Mouse (Mus musculus) forebrain, embryonic 16.5 days (tissue): Measurements from ENCODE around the gene Naa15. TPM values are rescaled to one million over a fixed set of nuclear protein-coding genes. Genes with fewer than 3 reads are reported as not detected.

Experiments used
- ATAC-seq: fragments of 200-750 bp; cut with Nextera tagmentation; 2 replicates; pipeline ENCODE4 v1.8.0; 2017; ENCODE audit warnings: mild to moderate bottlenecking, moderate library complexity
- H3K27ac ChIP-seq: fragments of 300-500 bp; sonication (generic); 2 replicates; pipeline ENCODE4 v1.5.1; 2014; ENCODE audit warnings: low read length, control low read depth
- H3K27me3 ChIP-seq: fragments of 300-500 bp; sonication (generic); replicated peaks from 2 replicates; pipeline ENCODE4 v1.6.1; 2014; ENCODE audit warnings: low read length; ENCODE audit not compliant: control insufficient read depth, insufficient read depth
- H3K36me3 ChIP-seq: fragments of 300-500 bp; sonication (generic); 2 replicates; pipeline ENCODE4 v1.6.1; 2014; ENCODE audit not compliant: control insufficient read depth, insufficient read depth
- H3K4me1 ChIP-seq: fragments of 300-500 bp; sonication (generic); replicated peaks from 2 replicates; pipeline ENCODE4 v1.6.1; 2014; ENCODE audit warnings: low read length; ENCODE audit not compliant: control insufficient read depth, insufficient read depth
- H3K4me2 ChIP-seq: fragments of 300-500 bp; sonication (generic); 2 replicates; pipeline ENCODE4 v1.6.1; 2014; ENCODE audit warnings: mild to moderate bottlenecking, low read length, control low read depth
- H3K4me3 ChIP-seq: fragments of 300-500 bp; sonication (generic); replicated peaks from 2 replicates; pipeline ENCODE4 v1.5.1; 2014; ENCODE audit warnings: mild to moderate bottlenecking, low read length, control low read depth
- H3K9ac ChIP-seq: fragments of 300-500 bp; sonication (generic); replicated peaks from 2 replicates; pipeline ENCODE4 v1.6.1; 2014; ENCODE audit warnings: low read depth, low read length, control low read depth
- H3K9me3 ChIP-seq: fragments of 300-500 bp; sonication (generic); 2 replicates; pipeline ENCODE4 v1.6.1; 2016; ENCODE audit warnings: low read length; ENCODE audit not compliant: control insufficient read depth
- WGBS: fragments of 180-500 bp; shearing (Covaris S2); extraction: QIAGEN DNeasy Blood & Tissue Kit; methylation state at CpG from one replicate; pipeline ENCODE4 v1.1.7; 2014; 5-methylcytosine and 5-hydroxymethylcytosine counted together
- polyA plus RNA-seq: library from polyadenylated mRNA; unstranded; fragments of >200 nt; fragmentation: Nextera tagmentation; extraction: Ambion mirVana; gene quantifications from 2 replicates; pipeline ENCODE4 v1.2.1, GENCODE M21; 2015

Gene Naa15
- polyA plus RNA-seq, 1 experiment from 2014 or later, result 56.5 TPM

DNA sequence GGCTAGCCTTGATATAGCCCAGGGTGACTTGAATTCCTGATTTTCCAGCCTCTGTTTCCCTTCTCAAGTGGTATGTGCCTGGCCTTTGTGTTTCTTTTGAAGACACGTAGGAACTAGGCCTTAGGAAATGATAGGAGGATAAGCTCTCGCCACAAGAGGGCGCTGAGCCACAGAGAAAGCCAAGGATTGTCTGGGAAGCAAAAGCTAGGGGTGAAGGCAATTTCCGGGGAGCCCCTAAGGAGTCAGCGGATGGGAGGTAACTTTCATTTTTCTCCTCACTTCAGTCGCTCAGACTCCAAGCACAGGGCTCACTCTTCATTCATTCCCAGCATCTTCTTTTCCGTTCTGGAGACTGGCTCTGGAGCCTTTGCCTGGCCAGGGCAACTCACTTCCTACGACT is 96.0 kb downstream of the Naa15 start:
- ATAC-seq, result peak; percentile 50; the same call in 1 of the 2 replicates
- Histone ChIP-seq H3K4me3 (no peak overlapping the region), H3K9me3 (no peaks in the 10 kb centered on the region), H3K4me2 (no peak overlapping the region), H3K9ac (no peak overlapping the region), H3K36me3 (no peaks in the 10 kb centered on the region), H3K27ac (no peak overlapping the region), H3K27me3 (no peaks in the 10 kb centered on the region), H3K4me1 (no peaks in the 10 kb centered on the region)
- 28% methylated on average over 8 of the region's 8 CpGs for WGBS

DNA sequence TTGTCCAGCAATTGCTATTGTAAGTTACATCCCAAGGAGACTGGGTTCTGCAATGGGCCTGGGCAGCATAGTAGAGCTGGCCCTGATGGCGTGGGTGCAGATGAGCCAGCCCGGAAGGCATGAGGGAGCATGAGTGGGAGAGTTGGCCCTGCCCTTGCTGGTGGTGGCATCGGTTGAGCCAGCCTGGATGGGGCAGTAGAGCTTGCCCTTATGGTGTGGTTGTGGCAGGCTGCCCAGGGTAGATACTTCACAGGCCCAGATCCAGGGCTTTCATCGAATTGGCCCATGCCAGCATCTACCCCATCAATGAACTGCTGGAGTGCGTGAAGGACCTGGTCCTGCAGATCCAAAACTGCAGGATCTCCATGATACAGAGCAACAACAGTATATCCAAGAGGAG is 97.0 kb downstream of the Naa15 start:
- no peaks in the 10 kb centered on the region for H3K27me3 ChIP-seq
- peaks cover 2% of the 10 kb centered on the region; the same call in 1 of the 2 replicates for H3K36me3 ChIP-seq
- H3K4me2 ChIP-seq, result no peak overlapping the region
- H3K9me3 ChIP-seq, result no peaks in the 10 kb centered on the region
- H3K9ac ChIP-seq, result no peak overlapping the region
- 96% methylated on average over 5 of the region's 5 CpGs for WGBS
- no peak overlapping the region for H3K27ac ChIP-seq
- H3K4me1 ChIP-seq, result no peaks in the 10 kb centered on the region
- no peak for ATAC-seq
- H3K4me3 ChIP-seq, result no peak overlapping the region

DNA sequence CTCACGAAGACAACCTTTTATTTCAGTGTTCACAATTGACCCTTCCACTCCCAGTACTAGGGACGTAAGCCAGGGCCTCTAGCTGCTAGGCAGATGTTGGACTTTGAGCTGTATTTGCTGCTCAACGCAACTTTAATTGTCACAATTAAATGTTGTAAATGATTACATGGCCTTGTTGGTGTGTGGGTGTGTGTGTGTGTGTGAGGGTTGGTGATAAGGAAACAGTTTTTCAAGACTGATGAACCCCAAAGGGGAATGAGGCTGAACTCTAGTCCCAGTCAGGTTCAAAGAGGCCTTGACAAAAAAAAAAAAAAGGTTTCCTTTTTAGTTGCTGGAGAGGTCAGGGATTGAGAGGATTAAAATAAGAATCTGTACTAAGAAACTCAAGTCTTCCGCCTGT is 102.5 kb downstream of the Naa15 start:
- H3K27ac ChIP-seq, result no peak overlapping the region

DNA sequence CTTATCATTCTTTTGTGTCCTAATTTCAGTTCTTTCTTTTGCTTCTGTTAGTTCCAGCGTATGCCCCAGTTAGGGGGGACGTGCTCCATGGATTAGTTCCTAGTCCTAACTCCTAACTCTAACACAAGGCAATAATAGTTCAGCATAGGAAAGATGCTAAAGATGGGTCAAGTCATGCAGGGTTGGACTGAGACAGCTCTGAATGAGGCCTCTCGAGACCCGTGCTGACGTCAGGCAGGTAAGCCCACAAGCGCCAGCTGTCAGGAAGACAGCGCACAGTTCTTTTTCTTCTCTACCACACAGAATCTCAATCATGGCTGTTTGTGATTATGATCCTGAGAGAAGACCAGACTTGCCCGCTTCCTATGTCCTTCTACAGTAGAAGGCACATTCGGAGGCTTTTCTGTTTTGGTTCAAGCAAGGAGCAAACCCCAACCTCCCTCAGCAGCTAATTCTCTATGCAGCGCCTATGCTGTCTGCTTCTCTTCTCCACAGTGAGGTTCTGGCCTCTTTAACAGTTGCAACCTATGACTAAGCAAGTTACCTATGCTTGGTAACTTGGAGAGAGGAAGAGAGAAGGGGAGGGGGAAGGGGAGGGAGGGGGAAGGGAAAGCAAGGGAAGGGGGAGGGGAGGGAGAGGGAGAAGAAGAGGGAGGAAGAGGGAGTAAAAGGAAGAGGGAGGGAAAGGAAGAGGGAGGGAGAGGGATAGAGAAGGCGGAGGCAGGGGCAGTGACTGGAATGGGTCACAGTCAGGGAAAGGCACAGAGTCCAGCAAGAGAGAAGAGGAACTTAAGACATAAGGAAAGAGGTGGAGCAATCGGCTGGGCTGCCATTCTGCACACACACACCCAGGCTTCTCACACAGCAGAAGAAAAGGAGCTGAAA is 103.2 kb downstream of the Naa15 start:
- peaks cover 20% of the 10 kb centered on the region for H3K36me3 ChIP-seq
- H3K9ac ChIP-seq, result no peak overlapping the region
- H3K9me3 ChIP-seq, result no peaks in the 10 kb centered on the region
- H3K27me3 ChIP-seq, result no peaks in the 10 kb centered on the region
- no peaks in the 10 kb centered on the region for H3K4me1 ChIP-seq
- WGBS, result 78% methylated on average over 12 of the region's 12 CpGs
- H3K4me3 ChIP-seq, result no peak overlapping the region
- no peak overlapping the region for H3K4me2 ChIP-seq
- no peak for ATAC-seq
- no peak overlapping the region for H3K27ac ChIP-seq

More for the DNA sequence above, 102.5 kb downstream of the Naa15 start:
- Histone ChIP-seq H3K36me3 (peaks cover 20% of the 10 kb centered on the region), H3K9ac (no peak overlapping the region), H3K27me3 (no peaks in the 10 kb centered on the region), H3K9me3 (no peaks in the 10 kb centered on the region), H3K4me1 (no peaks in the 10 kb centered on the region), H3K4me2 (no peak overlapping the region), H3K4me3 (no peak overlapping the region)
- ATAC-seq, result no peak
- 73% methylated on average over 4 of the region's 4 CpGs for WGBS

DNA sequence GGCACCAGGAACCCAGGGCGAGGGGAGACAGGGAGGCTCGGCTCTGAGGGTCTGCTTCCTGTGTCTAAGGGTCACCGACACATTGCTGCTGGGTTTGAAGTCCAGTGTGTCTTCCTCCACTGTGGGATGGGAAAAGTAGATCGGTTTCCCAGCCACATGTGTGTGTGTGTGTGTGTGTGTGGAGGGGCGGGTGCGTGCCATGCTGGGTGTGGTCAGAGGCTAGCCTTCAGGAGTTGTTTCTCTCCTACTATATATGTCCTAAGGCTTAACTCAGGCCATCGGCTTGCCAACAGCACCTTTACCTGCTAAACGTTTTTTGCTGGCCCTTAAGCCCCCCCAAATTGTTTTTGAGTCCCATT is 103.8 kb downstream of the Naa15 start:
- H3K9ac ChIP-seq, result no peak overlapping the region
- no peak overlapping the region for H3K4me3 ChIP-seq
- no peak for ATAC-seq
- peaks cover 25% of the 10 kb centered on the region for H3K36me3 ChIP-seq
- H3K4me2 ChIP-seq, result no peak overlapping the region
- no peaks in the 10 kb centered on the region for H3K4me1 ChIP-seq
- WGBS, result 56% methylated on average over 6 of the region's 8 CpGs
- H3K27me3 ChIP-seq, result no peaks in the 10 kb centered on the region
- H3K27ac ChIP-seq, result no peak overlapping the region
- H3K9me3 ChIP-seq, result no peaks in the 10 kb centered on the region

DNA sequence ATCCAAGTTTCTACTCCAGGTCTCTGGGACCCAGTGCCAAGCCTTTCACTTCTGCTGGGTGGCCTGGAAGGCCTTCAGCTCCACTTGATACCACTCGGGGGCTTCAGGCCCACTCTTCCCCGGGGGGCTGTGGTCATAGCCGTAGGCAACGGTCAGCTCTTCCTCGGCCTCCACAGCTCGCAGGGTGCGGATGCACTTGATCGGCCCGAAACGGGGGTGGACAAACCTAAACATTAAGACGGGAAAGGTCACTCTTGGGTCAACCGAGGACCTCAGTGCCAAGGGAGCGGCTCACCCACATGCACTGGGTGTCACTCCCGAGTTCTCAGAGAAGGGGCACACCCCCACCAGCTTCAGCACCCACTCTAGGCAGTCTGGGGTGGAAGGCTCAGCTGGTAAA is 106.3 kb downstream of the Naa15 start:
- Histone ChIP-seq H3K27ac (no peak overlapping the region), H3K4me3 (no peak overlapping the region), H3K4me2 (no peak overlapping the region), H3K36me3 (peaks cover 40% of the 10 kb centered on the region), H3K4me1 (no peaks in the 10 kb centered on the region), H3K27me3 (no peaks in the 10 kb centered on the region), H3K9me3 (no peaks in the 10 kb centered on the region), H3K9ac (no peak overlapping the region)
- ATAC-seq, result no peak
- 95% methylated on average over 14 of the region's 14 CpGs for WGBS

DNA sequence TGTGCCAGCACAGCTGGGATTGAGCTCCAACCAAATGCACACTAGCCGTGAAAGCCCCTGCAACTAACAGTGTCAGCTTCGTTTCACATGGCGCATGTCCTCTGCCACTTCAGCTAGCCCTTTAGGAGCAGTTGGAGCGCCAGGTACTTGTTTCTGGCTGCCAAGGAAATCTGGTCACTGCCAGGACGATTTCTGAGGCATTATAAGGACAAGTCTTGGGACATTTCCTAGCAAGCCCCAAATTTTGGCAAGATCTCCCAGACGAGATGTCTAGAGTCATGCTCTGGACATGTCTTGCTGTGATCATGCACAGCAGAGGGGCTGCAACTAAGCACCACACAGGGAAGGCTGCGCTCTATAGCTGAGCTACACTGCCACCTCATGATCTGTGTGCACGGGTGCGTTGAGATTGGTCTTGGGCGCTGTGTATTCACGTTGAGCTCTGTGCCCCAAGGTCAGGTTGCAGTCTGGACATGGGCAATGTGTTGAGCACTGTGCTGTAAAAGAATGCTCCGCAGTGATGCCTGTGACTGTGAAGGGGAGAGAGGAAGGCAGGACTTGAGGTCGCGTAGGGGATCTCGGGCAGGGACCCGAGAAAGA is 110.3 kb downstream of the Naa15 start:
- 87% methylated on average over 16 of the region's 16 CpGs for WGBS
- ATAC-seq, result no peak
- no peak overlapping the region for H3K27ac ChIP-seq

More for the DNA sequence above, 110.3 kb downstream of the Naa15 start:
- H3K4me3 ChIP-seq, result no peak overlapping the region
- no peaks in the 10 kb centered on the region for H3K27me3 ChIP-seq
- H3K9ac ChIP-seq, result no peak overlapping the region
- H3K9me3 ChIP-seq, result no peaks in the 10 kb centered on the region
- H3K4me2 ChIP-seq, result no peak overlapping the region
- no peaks in the 10 kb centered on the region for H3K4me1 ChIP-seq
- peaks cover 43% of the 10 kb centered on the region for H3K36me3 ChIP-seq

Other genes starting within 250 kb of the Naa15 start
- 21.3 and 23.0 TPM in 2 replicates for gene Noct, start 190.7 kb upstream of the Naa15 start, polyA plus RNA-seq
- gene Elf2, start 74.5 kb upstream of the Naa15 start, polyA plus RNA-seq, result 46.2 and 54.9 TPM in 2 replicates
- gene Mgarp, start 18.4 kb upstream of the Naa15 start, polyA plus RNA-seq, result 0.44 and 1.4 TPM in 2 replicates
- 619 and 639 TPM in 2 replicates for gene Ndufc1, start 6.2 kb upstream of the Naa15 start, polyA plus RNA-seq
- gene Rab33b, start 68.8 kb downstream of the Naa15 start, polyA plus RNA-seq, result 31.2 and 33.7 TPM in 2 replicates
- gene Setd7, start 145.7 kb downstream of the Naa15 start, polyA plus RNA-seq, result 4.2 and 4.5 TPM in 2 replicates
- gene Mgst2, start 245.2 kb downstream of the Naa15 start, polyA plus RNA-seq, result 0.27 and 0.56 TPM in 2 replicates